Mouse (Mus musculus): ENCODE measurements at regions not wholly inside any gene's neighbourhood (a gene's known extent, or its start where the extent isn't known, plus 50 kb on each side); places are given as distances from the start of the nearest gene placed in this dataset.

GRCm38 (mm10) chr9:46672050-46672449 is 326.5 kb upstream of the Gm4791 start:
- intact Hi-C loops (cut with DNase I) = loop anchor here (10.0 kb wide), 1 partner anchor 1337 kb away; no protein-coding TSS in a partner anchor
- no peak for DNase-seq (ENCODE audit: low spot score in 2 of 2)

GRCm38 (mm10) chr9:46654422-46654821 is 334.6 kb upstream of the 4931429L15Rik start:
- DNase-seq (ENCODE audit: low spot score in 2 of 2) = peak in 1 of 2 experiments; percentile 15
- intact Hi-C loops (cut with DNase I) = no loop called here

- DNase-seq (ENCODE audit: low spot score in 2 of 2) = no peak
- intact Hi-C loops (cut with DNase I) = no loop called here
Observed at GRCm38 (mm10) chr9:46647238-46647922, 327.6 kb upstream of the 4931429L15Rik start.

- no peak for DNase-seq (ENCODE audit: low spot score in 2 of 2)
- intact Hi-C loops (cut with DNase I) = no loop called here
Observed at GRCm38 (mm10) chr9:46645469-46645884, 325.7 kb upstream of the 4931429L15Rik start.

GRCm38 (mm10) chr9:46643551-46643950 is 323.8 kb upstream of the 4931429L15Rik start:
- intact Hi-C loops (cut with DNase I) = no loop called here
- DNase-seq (ENCODE audit: low spot score in 2 of 2) = no peak

GRCm38 (mm10) chr9:46642696-46643095 is 322.9 kb upstream of the 4931429L15Rik start:
- no peak for DNase-seq (ENCODE audit: low spot score in 2 of 2)
- intact Hi-C loops (cut with DNase I) = no loop called here

GRCm38 (mm10) chr9:46636261-46637010 is 316.6 kb upstream of the 4931429L15Rik start:
- intact Hi-C loops (cut with DNase I) = no loop called here
- no peak for DNase-seq (ENCODE audit: low spot score in 2 of 2)

- intact Hi-C loops (cut with DNase I) = no loop called here
Observed at GRCm38 (mm10) chr9:46633952-46634351, 314.2 kb upstream of the 4931429L15Rik start.

GRCm38 (mm10) chr9:46632576-46632975 is 312.8 kb upstream of the 4931429L15Rik start:
- DNase-seq (ENCODE audit: low spot score in 2 of 2) = peak; percentile 75 to 82
- intact Hi-C loops (cut with DNase I) = no loop called here

More at GRCm38 (mm10) chr9:46633952-46634351, 314.2 kb upstream of the 4931429L15Rik start:
- DNase-seq (ENCODE audit: low spot score in 2 of 2) = no peak

GRCm38 (mm10) chr9:46622255-46622654 is 302.5 kb upstream of the 4931429L15Rik start:
- intact Hi-C loops (cut with DNase I) = no loop called here
- no peak for DNase-seq (ENCODE audit: low spot score in 2 of 2)

- intact Hi-C loops (cut with DNase I) = no loop called here
- no peak for DNase-seq (ENCODE audit: low spot score in 2 of 2)
Observed at GRCm38 (mm10) chr9:46621851-46622250, 302.1 kb upstream of the 4931429L15Rik start.

GRCm38 (mm10) chr9:46610101-46611005 is 290.6 kb upstream of the 4931429L15Rik start:
- DNase-seq (ENCODE audit: low spot score in 2 of 2) = no peak
- intact Hi-C loops (cut with DNase I) = no loop called here

GRCm38 (mm10) chr9:46608695-46609094 is 288.9 kb upstream of the 4931429L15Rik start:
- DNase-seq (ENCODE audit: low spot score in 2 of 2) = no peak
- intact Hi-C loops (cut with DNase I) = no loop called here

GRCm38 (mm10) chr9:46600803-46601202 is 281.0 kb upstream of the 4931429L15Rik start:
- DNase-seq (ENCODE audit: low spot score in 2 of 2) = no peak
- intact Hi-C loops (cut with DNase I) = loop anchor here (5.0 kb wide), 1 partner anchor 209 kb away; no protein-coding TSS in a partner anchor

GRCm38 (mm10) chr9:46599931-46600708 is 280.3 kb upstream of the 4931429L15Rik start:
- intact Hi-C loops (cut with DNase I) = loop anchor here (5.0 kb wide), 1 partner anchor 208 kb away; no protein-coding TSS in a partner anchor
- DNase-seq (ENCODE audit: low spot score in 2 of 2) = peak; percentile 57 to 63

GRCm38 (mm10) chr9:46598518-46598917 is 278.7 kb upstream of the 4931429L15Rik start:
- DNase-seq (ENCODE audit: low spot score in 2 of 2) = peak in 1 of 2 experiments; percentile 24
- intact Hi-C loops (cut with DNase I) = no loop called here

- intact Hi-C loops (cut with DNase I) = no loop called here
- no peak for DNase-seq (ENCODE audit: low spot score in 2 of 2)
Observed at GRCm38 (mm10) chr9:46593444-46593843, 273.7 kb upstream of the 4931429L15Rik start.

GRCm38 (mm10) chr9:46592908-46593307 is 273.1 kb upstream of the 4931429L15Rik start:
- intact Hi-C loops (cut with DNase I) = no loop called here
- no peak for DNase-seq (ENCODE audit: low spot score in 2 of 2)

- intact Hi-C loops (cut with DNase I) = no loop called here
- no peak for DNase-seq (ENCODE audit: low spot score in 2 of 2)
Observed at GRCm38 (mm10) chr9:46586818-46587217, 267.0 kb upstream of the 4931429L15Rik start.
